Mouse (Mus musculus) retina, adult 2 months (tissue): ENCODE results near the gene Ccng2.

ENCODE experiments used
- DNase-seq: peaks from one replicate; pipeline ENCODE4 v3.0.0-alpha.2; 2012; ENCODE audit warnings: low read depth, low spot score

The Ccng2 gene

GRCm38 (mm10) chr5:93266883-93267704 lies at the start of gene Ccng2:
Gene Ccng2 (plus strand): TSS chr5:93267257.
- DNase-seq = peak; percentile 94

- no peak for DNase-seq
Observed at GRCm38 (mm10) chr5:93218375-93218774, 48.7 kb upstream of the Ccng2 start.

GRCm38 (mm10) chr5:93221661-93222060 lies 45.4 kb upstream of the Ccng2 start:
- no peak for DNase-seq

GRCm38 (mm10) chr5:93224549-93224948 lies 42.5 kb upstream of the Ccng2 start:
- DNase-seq = no peak

DNA sequence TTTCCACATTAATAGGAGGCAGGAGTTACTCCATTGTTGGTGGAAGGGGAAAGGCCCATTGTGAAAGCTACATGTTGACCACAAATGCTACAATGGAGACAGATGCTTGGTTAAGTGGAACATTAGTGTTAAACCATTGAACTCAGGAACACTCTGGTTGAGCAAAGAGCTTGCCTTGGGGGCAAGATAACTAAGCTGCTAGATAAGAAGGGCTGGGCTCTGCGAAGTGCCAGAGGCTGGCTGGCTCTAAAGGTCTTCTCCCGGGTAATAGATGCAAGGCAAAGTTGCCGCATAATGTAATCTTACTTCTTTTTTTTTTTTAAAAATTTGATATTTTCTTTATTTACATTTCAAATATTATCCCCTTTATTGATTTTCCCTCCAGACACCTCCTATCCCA lies 39.9 kb upstream of the Ccng2 start:
- DNase-seq = no peak

GRCm38 (mm10) chr5:93229527-93229926 lies 37.5 kb upstream of the Ccng2 start:
- DNase-seq = no peak

DNA sequence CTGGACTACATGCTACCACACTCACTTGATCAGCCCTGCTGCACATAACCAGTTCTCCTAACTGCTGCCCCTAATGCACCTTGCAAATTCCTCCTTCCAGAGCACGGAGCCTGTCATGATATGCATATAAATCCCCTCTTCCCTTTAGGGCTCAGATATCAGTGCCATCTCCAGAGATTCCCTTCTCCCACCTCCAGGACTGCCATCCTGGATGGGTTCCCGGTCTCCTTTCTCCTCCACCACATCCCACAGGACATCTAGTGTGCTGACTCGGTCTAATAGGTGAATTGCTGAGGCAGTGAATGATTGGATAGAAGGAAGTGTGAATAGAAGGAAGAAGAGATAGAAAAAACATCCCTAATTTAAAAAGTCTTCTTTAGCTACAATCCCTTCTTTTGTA lies 35.3 kb upstream of the Ccng2 start:
- DNase-seq = no peak

GRCm38 (mm10) chr5:93232838-93233237 lies 34.2 kb upstream of the Ccng2 start:
- DNase-seq = no peak

DNA sequence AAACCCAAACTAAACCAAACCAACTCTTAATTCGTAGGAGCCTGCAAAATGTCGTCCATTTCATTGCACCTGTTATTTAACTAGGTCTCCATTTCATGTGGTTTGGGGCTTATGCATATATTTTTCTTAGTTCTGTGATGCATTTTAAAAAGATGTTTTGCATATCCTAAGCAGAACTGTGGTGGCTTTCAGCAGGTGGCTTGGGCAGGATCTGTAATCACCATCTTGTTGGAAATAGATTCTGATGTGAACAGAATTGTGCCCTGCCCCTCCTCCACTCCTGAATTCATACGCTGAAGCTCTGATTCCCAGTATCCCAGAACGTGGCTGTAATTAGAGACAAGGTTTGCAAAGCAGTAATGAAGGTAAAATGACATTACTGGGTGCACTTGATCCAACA lies 32.9 kb upstream of the Ccng2 start:
- DNase-seq = no peak

- DNase-seq = no peak
Observed at GRCm38 (mm10) chr5:93234605-93235004, 32.5 kb upstream of the Ccng2 start.

- DNase-seq = no peak
Observed at GRCm38 (mm10) chr5:93235888-93236287, 31.2 kb upstream of the Ccng2 start.

GRCm38 (mm10) chr5:93236541-93236940 lies 30.5 kb upstream of the Ccng2 start:
- DNase-seq = no peak

DNA sequence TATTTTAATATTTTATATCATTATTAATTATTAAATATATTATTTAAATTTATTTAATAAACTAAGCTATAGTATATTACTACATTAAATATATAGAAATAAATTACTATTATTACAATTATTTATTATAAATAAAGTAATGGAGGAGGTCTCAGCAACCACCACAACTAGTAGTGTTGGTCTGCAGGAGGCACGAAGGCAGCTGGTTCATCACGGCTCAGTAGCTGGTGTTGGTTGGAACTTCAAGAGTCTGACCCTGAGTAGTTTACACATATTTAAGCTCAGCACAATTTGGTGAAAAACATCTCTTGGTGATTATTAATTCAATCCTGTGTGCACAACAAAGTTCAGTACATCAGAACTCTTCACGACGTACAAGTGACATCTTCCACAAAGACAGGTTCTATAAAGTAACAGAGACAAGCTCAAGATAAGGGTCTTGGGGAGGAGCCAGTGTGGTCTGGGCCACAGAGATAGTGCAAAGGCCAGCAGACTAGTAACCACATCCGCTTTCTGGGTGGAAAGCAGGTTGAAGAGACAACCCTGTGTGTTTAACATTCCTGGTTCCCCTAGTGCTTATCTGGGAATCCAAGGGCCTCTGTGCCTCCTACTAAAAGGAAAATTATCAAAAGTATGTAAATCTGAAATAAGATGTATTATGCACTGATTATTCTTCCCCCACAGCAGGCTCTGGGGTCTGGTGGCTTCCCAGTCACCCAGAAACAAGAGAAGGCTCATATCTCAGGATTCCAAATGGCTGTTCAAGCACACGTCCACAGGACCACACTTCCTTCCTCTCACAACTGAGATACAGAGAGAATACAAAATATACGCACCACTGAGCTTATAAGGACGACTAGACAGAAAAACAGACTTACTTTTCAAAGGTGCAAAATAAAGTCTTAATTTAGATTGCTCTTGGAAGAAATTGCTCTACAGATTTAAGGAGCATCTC lies 27.2 kb upstream of the Ccng2 start:
- no peak for DNase-seq

- DNase-seq = no peak
Observed at GRCm38 (mm10) chr5:93245280-93245679, 21.8 kb upstream of the Ccng2 start.

GRCm38 (mm10) chr5:93249940-93250578 lies 17.0 kb upstream of the Ccng2 start:
- DNase-seq = no peak

GRCm38 (mm10) chr5:93251001-93251760 lies 15.9 kb upstream of the Ccng2 start:
- DNase-seq = no peak

GRCm38 (mm10) chr5:93255759-93256265 lies 11.2 kb upstream of the Ccng2 start:
- DNase-seq = no peak

DNA sequence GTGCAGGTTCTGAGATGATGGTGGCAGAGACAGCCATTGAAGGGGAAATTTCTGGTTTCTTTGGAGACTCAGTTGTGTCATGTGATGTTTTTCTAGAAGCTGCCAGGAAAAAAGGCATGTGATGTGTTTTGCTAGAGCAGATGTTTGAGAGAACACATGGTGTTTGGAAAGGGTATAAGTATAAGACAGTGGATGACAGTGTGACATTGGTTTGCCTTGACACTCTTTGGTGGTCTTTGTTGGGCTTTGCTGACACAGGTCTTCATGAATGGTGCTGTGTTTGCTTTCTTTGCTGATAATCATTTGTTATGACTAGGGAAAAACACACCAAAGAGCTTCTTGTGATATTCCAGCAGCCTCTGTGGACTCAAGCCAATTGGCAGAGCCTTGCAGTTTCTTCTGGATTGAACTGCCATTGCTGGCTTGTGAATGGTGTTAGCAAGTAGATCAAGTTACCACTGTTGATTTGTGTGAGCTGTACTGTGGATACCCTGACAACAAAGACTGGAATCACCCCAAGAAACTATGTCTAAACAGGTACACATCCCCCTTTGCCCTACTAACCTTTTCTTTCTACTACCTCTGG lies 10.1 kb upstream of the Ccng2 start:
- DNase-seq = no peak

DNA sequence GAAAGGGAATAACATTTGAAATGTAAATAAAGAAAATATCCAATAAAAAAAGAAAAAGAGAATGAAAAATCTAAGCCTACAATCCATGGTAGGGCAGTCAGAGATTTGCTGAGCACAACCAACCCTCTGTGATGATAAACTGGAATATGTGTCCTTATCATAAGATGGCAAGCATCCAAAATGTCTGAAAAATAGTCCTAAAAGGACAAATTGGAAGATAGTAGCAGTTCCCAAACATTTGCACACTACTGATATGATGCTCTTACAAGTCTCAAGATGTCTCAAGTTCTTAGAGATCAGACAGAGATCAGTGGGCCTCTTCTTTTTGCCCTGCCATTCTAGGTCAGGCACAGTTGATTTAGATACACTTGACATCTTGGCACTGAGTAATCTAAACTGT lies 7.7 kb upstream of the Ccng2 start:
- DNase-seq = no peak

DNA sequence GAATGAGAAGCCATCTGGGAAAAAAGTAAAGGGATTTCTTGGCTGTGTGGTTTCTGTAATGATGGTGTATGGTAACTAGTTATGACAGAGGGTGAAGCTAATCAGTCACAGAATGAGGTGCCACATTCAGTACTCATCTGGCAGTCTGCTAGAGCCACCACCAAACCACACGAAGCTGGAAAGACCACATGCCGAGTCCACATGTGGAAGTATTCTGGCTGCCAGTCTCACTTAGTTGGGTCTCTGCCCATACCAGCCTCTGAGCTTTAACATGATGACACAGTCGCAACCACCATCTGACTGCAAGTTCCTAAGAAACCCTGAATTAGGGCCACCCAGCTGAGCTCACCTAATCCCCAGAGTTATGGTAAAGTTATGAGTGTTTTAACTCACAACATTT lies 6.1 kb upstream of the Ccng2 start:
- no peak for DNase-seq

DNA sequence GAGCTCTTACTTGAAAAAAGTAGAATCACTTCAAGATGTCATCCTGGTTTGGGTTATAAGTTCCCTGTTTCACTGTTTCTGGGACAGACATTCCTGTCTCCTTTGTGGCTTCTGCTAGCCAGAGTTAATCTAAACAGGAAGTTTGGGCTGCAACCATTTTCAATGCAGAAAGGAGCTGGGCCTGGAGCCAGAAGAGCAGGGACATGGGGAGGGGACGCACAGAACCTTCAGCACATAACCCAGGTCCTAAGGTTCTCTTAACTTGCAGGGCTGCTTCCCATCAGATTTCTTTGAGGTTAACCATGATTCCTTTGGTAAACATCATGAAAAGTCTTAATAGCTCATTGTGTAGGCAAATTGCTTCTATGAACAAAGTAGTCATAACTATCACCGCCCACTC lies 4.3 kb upstream of the Ccng2 start:
- DNase-seq = no peak
